ENCODE assay signal across 8 mouse cellular contexts in genomic region chr15:79546410-79547288, GRCm38 (mm10). TPM values are rescaled to one million over a fixed set of nuclear protein-coding genes. Genes with fewer than 3 reads are reported as not detected.
A peak's percentile ranks its signal among the peaks of the same experiment; 100 is the strongest.
DNase-seq lines count a peak whose midpoint lies in the region; ATAC-seq and TF ChIP-seq lines count a peak whose summit lies in the region.

Ddx17 (minus strand) TSS chr15:79546741.

- in situ Hi-C loops in CH12.LX (cut with MboI; ENCODE audit: low pct_ligation_motif_present, low pct_unique_long_range_greater_than_20kb, low sequenced_read_pairs) = no loop called here

- dilution Hi-C loops in CH12.LX (cut with MboI; ENCODE audit: extremely low pct_ligation_motif_present, extremely low pct_unique_long_range_greater_than_20kb, low sequenced_read_pairs) = no loop called here

- TF ChIP-seq RAD21 in CH12.LX (IDR thresholded peaks at IDR 0.05; ENCODE audit: low read depth, low read length) = no peak

- TF ChIP-seq CTCF in CH12.LX (conservative IDR thresholded peaks at IDR 0.05 in 1 of 2, IDR thresholded peaks at IDR 0.05 in 1 of 2; ENCODE audit: low read depth in 2 of 2, low read length in 2 of 2) = no peak
- no peak for TF ChIP-seq CTCF in heart, postnatal 0 days (IDR thresholded peaks at IDR 0.05; ENCODE audit: low read depth)
- TF ChIP-seq CTCF in testis, adult 2 months (IDR thresholded peaks at IDR 0.05; ENCODE audit: control insufficient read depth, insufficient read depth, insufficient replicate concordance, low read depth, low read length) = no peak

- H3K4me2 ChIP-seq in CH12.LX (ENCODE audit: insufficient read depth, low read depth, poor library complexity, severe bottlenecking) = no peak within 1 kb of the TSS
- H3K4me2 ChIP-seq in forebrain, embryonic 12.5 days = peak within 1 kb of the TSS; percentile 85
- peak within 1 kb of the TSS; percentile 85 for H3K4me2 ChIP-seq in heart, postnatal 0 days (ENCODE audit: low read depth, low read length)
- peak within 1 kb of the TSS; percentile 89 for H3K4me2 ChIP-seq in liver, embryonic 16.5 days (ENCODE audit: low read depth, low read length)
- peak within 1 kb of the TSS; percentile 98 for H3K4me2 ChIP-seq in neural tube, embryonic 13.5 days

- H3K4me1 ChIP-seq in CH12.LX (ENCODE audit: control insufficient read depth in 1 of 2, insufficient read depth in 2 of 2) = peaks cover 5 to 24% of the 10 kb centered on the region in 2 experiments; a peak in 3 of 4 replicates
- peaks cover 27% of the 10 kb centered on the region for H3K4me1 ChIP-seq in forebrain, embryonic 12.5 days
- H3K4me1 ChIP-seq in heart, postnatal 0 days (ENCODE audit: control insufficient read depth, insufficient read depth) = peaks cover 9% of the 10 kb centered on the region
- H3K4me1 ChIP-seq in liver, embryonic 16.5 days (ENCODE audit: control insufficient read depth, low read depth, low read length) = peaks cover 22% of the 10 kb centered on the region
- peaks cover 34% of the 10 kb centered on the region for H3K4me1 ChIP-seq in neural tube, embryonic 13.5 days (replicated peaks)
- peaks cover 6% of the 10 kb centered on the region for H3K4me1 ChIP-seq in testis, adult 2 months (ENCODE audit: control insufficient read depth, insufficient read depth, low read length)

- H3K27me3 ChIP-seq in CH12.LX (replicated peaks) = peaks cover 2% of the 10 kb centered on the region
- H3K27me3 ChIP-seq in forebrain, embryonic 12.5 days = no peaks in the 10 kb centered on the region
- H3K27me3 ChIP-seq in heart, postnatal 0 days (ENCODE audit: control insufficient read depth, insufficient read depth, low read length) = no peaks in the 10 kb centered on the region
- peaks cover 4% of the 10 kb centered on the region; the same call in 1 of the 2 replicates for H3K27me3 ChIP-seq in liver, embryonic 16.5 days (ENCODE audit: control insufficient read depth, insufficient read depth, low read depth, low read length)
- H3K27me3 ChIP-seq in neural tube, embryonic 13.5 days = peaks cover 6% of the 10 kb centered on the region; the same call in 1 of the 2 replicates
- no peaks in the 10 kb centered on the region for H3K27me3 ChIP-seq in testis, adult 2 months (ENCODE audit: control insufficient read depth, insufficient read depth, low read length)

- ATAC-seq in forebrain, embryonic 12.5 days (ENCODE audit: low FRiP score) = peak; percentile 98
- ATAC-seq in heart, postnatal 0 days (ENCODE audit: insufficient read depth, low read depth) = peak; percentile 96
- ATAC-seq in liver, embryonic 16.5 days (ENCODE audit: low read depth) = peak; percentile 93
- ATAC-seq in neural tube, embryonic 13.5 days (ENCODE audit: low read depth) = peak; percentile 98

- peak within 1 kb of the TSS; percentile 97 for H3K9ac ChIP-seq in CH12.LX (ENCODE audit: insufficient read depth, low read depth)
- peak within 1 kb of the TSS; percentile 96 for H3K9ac ChIP-seq in forebrain, embryonic 12.5 days
- peak within 1 kb of the TSS; percentile 98 for H3K9ac ChIP-seq in heart, postnatal 0 days (replicated peaks; ENCODE audit: low read depth, low read length)
- H3K9ac ChIP-seq in liver, embryonic 16.5 days (ENCODE audit: low read depth, low read length) = peak within 1 kb of the TSS; percentile 98
- H3K9ac ChIP-seq in neural tube, embryonic 13.5 days = peak within 1 kb of the TSS; percentile 99

- WGBS in forebrain, embryonic 12.5 days = 1% methylated on average over 80 of the region's 84 CpGs
- WGBS in heart, postnatal 0 days = 2% methylated on average over 76 of the region's 84 CpGs
- 3% methylated on average over 84 of the region's 84 CpGs for WGBS in liver, embryonic 16.5 days (ENCODE audit: insufficient replicate concordance)
- WGBS in neural tube, embryonic 13.5 days = 2% methylated on average over 84 of the region's 84 CpGs

- DNase-seq in CH12.LX (ENCODE audit: extremely low read depth) = peak; percentile 94
- peak; percentile 91 for DNase-seq in c-Kit-positive CD71-positive TER-119-negative erythroid progenitor cells, embryonic 14.5 days (ENCODE audit: low read depth)
- peak; percentile 95 for DNase-seq in heart, postnatal 0 days (ENCODE audit: low spot score)
- DNase-seq in kidney, postnatal 4 days = peak; percentile 99

- TF ChIP-seq POLR2A in CH12.LX (IDR thresholded peaks at IDR 0.05; ENCODE audit: low read depth, low read length) = peak; percentile 90
- TF ChIP-seq POLR2A in testis, adult 2 months (IDR thresholded peaks at IDR 0.05; ENCODE audit: control insufficient read depth, low read depth, low read length) = peak; percentile 95

- H3K4me3 ChIP-seq in CH12.LX (replicated peaks in 1 of 3; ENCODE audit: low read depth in 2 of 3, low read length in 2 of 3, poor library complexity in 1 of 3) = peak within 1 kb of the TSS; percentile 82 to 89 (median 87)
- H3K4me3 ChIP-seq in forebrain, embryonic 12.5 days (replicated peaks) = peak within 1 kb of the TSS; percentile 92
- peak within 1 kb of the TSS; percentile 84 for H3K4me3 ChIP-seq in heart, postnatal 0 days (ENCODE audit: low read depth, low read length)
- H3K4me3 ChIP-seq in liver, embryonic 16.5 days (ENCODE audit: low read depth, low read length) = peak within 1 kb of the TSS; percentile 92
- peak within 1 kb of the TSS; percentile 85 for H3K4me3 ChIP-seq in neural tube, embryonic 13.5 days
- H3K4me3 ChIP-seq in testis, adult 2 months (ENCODE audit: control insufficient read depth, low read depth, low read length) = peak within 1 kb of the TSS; percentile 86

- TF ChIP-seq EP300 in CH12.LX (IDR thresholded peaks at IDR 0.05; ENCODE audit: low read length) = no peak
- peak; percentile 97 for TF ChIP-seq EP300 in heart, postnatal 0 days (IDR thresholded peaks at IDR 0.05; ENCODE audit: low read depth)

- no peaks in the 10 kb centered on the region for H3K9me3 ChIP-seq in CH12.LX (replicated peaks; ENCODE audit: low read length)
- H3K9me3 ChIP-seq in forebrain, embryonic 12.5 days = no peaks in the 10 kb centered on the region
- no peaks in the 10 kb centered on the region for H3K9me3 ChIP-seq in heart, postnatal 0 days (replicated peaks; ENCODE audit: control insufficient read depth, low read length)
- H3K9me3 ChIP-seq in liver, embryonic 16.5 days (replicated peaks; ENCODE audit: control insufficient read depth, low read length) = no peaks in the 10 kb centered on the region
- H3K9me3 ChIP-seq in neural tube, embryonic 13.5 days = no peaks in the 10 kb centered on the region

- peak within 1 kb of the TSS; percentile 82 for H3K27ac ChIP-seq in CH12.LX (ENCODE audit: insufficient read depth, low read depth)
- peak within 1 kb of the TSS; percentile 97 for H3K27ac ChIP-seq in forebrain, embryonic 12.5 days
- H3K27ac ChIP-seq in heart, postnatal 0 days (ENCODE audit: low read depth) = peak within 1 kb of the TSS; percentile 99
- H3K27ac ChIP-seq in liver, embryonic 16.5 days (ENCODE audit: low read length) = peak within 1 kb of the TSS; percentile 98
- H3K27ac ChIP-seq in neural tube, embryonic 13.5 days (replicated peaks) = peak within 1 kb of the TSS; percentile 98
- H3K27ac ChIP-seq in testis, adult 2 months (ENCODE audit: control insufficient read depth, insufficient read depth, low read depth, low read length) = peak within 1 kb of the TSS; percentile 92

- H3K36me3 ChIP-seq in CH12.LX (replicated peaks in 1 of 2; ENCODE audit: control insufficient read depth in 1 of 2, insufficient read depth in 1 of 2, low read length in 1 of 2) = peaks cover 15 to 27% of the 10 kb centered on the region in 2 experiments
- H3K36me3 ChIP-seq in forebrain, embryonic 12.5 days (replicated peaks) = peaks cover 28% of the 10 kb centered on the region
- peaks cover 27% of the 10 kb centered on the region for H3K36me3 ChIP-seq in heart, postnatal 0 days (replicated peaks; ENCODE audit: control insufficient read depth, insufficient read depth, low read length)
- H3K36me3 ChIP-seq in liver, embryonic 16.5 days (ENCODE audit: control insufficient read depth, insufficient read depth) = peaks cover 22% of the 10 kb centered on the region
- H3K36me3 ChIP-seq in neural tube, embryonic 13.5 days = peaks cover 27% of the 10 kb centered on the region
- peaks cover 4% of the 10 kb centered on the region for H3K36me3 ChIP-seq in testis, adult 2 months (ENCODE audit: control insufficient read depth, insufficient read depth, low read length)

- peaks cover 43% of the 10 kb centered on the region for H3K79me2 ChIP-seq in CH12.LX (replicated peaks; ENCODE audit: control insufficient read depth, extremely low read depth, insufficient read depth, poor library complexity, severe bottlenecking)

TF ChIP-seq in CH12.LX, 34 proteins besides CTCF, POLR2A, EP300 and RAD21:
- TF ChIP-seq MAZ (IDR thresholded peaks at IDR 0.05; ENCODE audit: low read depth, low read length) (no peak), TBP (conservative IDR thresholded peaks at IDR 0.05; ENCODE audit: low read depth, low read length) (peak; percentile 57; the same call in 1 of the 2 replicates), USF2 (conservative IDR thresholded peaks at IDR 0.05; ENCODE audit: low read depth, low read length) (no peak)

RNA-seq across cellular contexts. Expression of gene Ddx17, which starts in this region (rescaled TPM):
- total RNA-seq in CH12.LX (2012; rRNA removed) (81.3 and 93.0 TPM in 2 replicates), CH12.LX (2014; rRNA removed) (79.8 and 84.6 TPM in 2 replicates)
- polyA plus RNA-seq in CH12.LX (2012; ENCODE audit: insufficient read length, low read depth) = 108 and 114 TPM in 2 replicates
- polyA plus RNA-seq in forebrain, embryonic 12.5 days (2016; fragmentation: Nextera tagmentation; extraction: Ambion mirVana) = 76.2 and 77.5 TPM in 2 replicates
- 163 and 223 TPM in 2 replicates for total RNA-seq in heart, postnatal 0 days (2014; rRNA removed; ENCODE audit: low replicate concordance)
- polyA plus RNA-seq in heart, postnatal 0 days (2015; fragmentation: Nextera tagmentation; extraction: Ambion mirVana) = 13.7 and 14.9 TPM in 2 replicates
- polyA plus RNA-seq in liver, embryonic 16.5 days (2015; fragmentation: Nextera tagmentation; extraction: Ambion mirVana) = 11.3 TPM in 2 replicates
- polyA plus RNA-seq in neural tube, embryonic 13.5 days (2015; fragmentation: Nextera tagmentation; extraction: Ambion mirVana) = 52.5 and 57.8 TPM in 2 replicates
- polyA plus RNA-seq in testis, adult 2 months (2012; rRNA removed) = 159 and 193 TPM in 2 replicates

Comparison
In these comparisons a context has a peak if more than half of its experiments do, and no peak if none do; other contexts are left out.
1. Peak in every context shown above with its lines: DNase-seq, ATAC-seq, H3K4me3 ChIP-seq and H3K27ac ChIP-seq.